ENCODE assay signal across 16 mouse cellular contexts in the genomic region with DNA sequence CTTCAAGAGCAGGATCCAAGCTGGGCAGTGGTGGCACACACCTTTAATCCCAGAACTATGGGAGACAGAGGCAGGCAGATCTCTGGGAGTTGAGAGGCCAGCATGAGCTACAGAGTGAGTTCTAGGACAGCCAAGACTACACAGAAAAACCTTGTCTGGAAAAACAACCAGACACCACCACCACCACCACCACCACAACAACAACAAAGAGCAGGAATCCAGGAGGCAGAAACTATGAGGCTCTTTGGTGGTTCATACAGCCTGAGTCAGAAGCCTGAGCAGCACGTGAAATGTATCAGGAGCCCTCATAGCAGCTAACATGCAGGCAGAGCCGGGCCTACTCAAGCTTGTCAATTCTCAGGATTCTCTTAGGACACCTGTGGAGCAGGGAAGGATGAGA. TPM values are rescaled to one million over a fixed set of nuclear protein-coding genes. Genes with fewer than 3 reads are reported as not detected.
DNase-seq lines count a peak whose midpoint lies in the region; ATAC-seq and TF ChIP-seq lines count a peak whose summit lies in the region.
"Had no signal": no experiment of that assay in that cellular context is flagged by ENCODE, and none has a peak within 500 bp of the region (broad histone marks: within the 10 kb centered on the region; RNA-seq: fewer than 3 reads in every experiment).

No protein-coding gene starts in this region.

- no peaks in the 10 kb centered on the region for H3K9me3 ChIP-seq in kidney, postnatal 0 days (replicated peaks; ENCODE audit: low read length)
- no peaks in the 10 kb centered on the region for H3K9me3 ChIP-seq in liver, postnatal 0 days (ENCODE audit: low read length)
- H3K9me3 ChIP-seq in hindbrain, postnatal 0 days (ENCODE audit: low read length), result no peaks in the 10 kb centered on the region
- H3K9me3 ChIP-seq: embryonic facial prominence, embryonic 15.5 days; hindbrain, embryonic 12.5 days; kidney, embryonic 15.5 days; limb, embryonic 12.5 days; neural tube, embryonic 12.5 days had no signal

- TF ChIP-seq EP300 in liver, postnatal 0 days (IDR thresholded peaks at IDR 0.05; ENCODE audit: low read depth), result no peak

- WGBS in kidney, postnatal 0 days, result 75% methylated on average over 2 of the region's 2 CpGs
- 55% methylated on average over 2 of the region's 2 CpGs for WGBS in liver, postnatal 0 days (ENCODE audit: insufficient replicate concordance)
- WGBS in hindbrain, postnatal 0 days, result 76% methylated on average over 2 of the region's 2 CpGs

- H3K4me1 ChIP-seq in kidney, postnatal 0 days (replicated peaks; ENCODE audit: insufficient read depth, low read length), result no peaks in the 10 kb centered on the region
- H3K4me1 ChIP-seq in liver, postnatal 0 days (ENCODE audit: insufficient read depth), result peaks cover 7% of the 10 kb centered on the region; the same call in 1 of the 2 replicates
- peaks cover 12% of the 10 kb centered on the region; the same call in 1 of the 2 replicates for H3K4me1 ChIP-seq in hindbrain, postnatal 0 days (ENCODE audit: insufficient read depth, low read length)
- H3K4me1 ChIP-seq: kidney, embryonic 15.5 days; limb, embryonic 12.5 days; neural tube, embryonic 12.5 days had no signal

- TF ChIP-seq CTCF in kidney, postnatal 0 days (IDR thresholded peaks at IDR 0.05; ENCODE audit: low read depth), result no peak
- no peak for TF ChIP-seq CTCF in liver, postnatal 0 days (IDR thresholded peaks at IDR 0.05; ENCODE audit: low read depth)
- TF ChIP-seq CTCF in hindbrain, postnatal 0 days (IDR thresholded peaks at IDR 0.05; ENCODE audit: low read depth), result no peak

- H3K4me2 ChIP-seq in kidney, postnatal 0 days (ENCODE audit: low read length), result peak overlapping the region; percentile 28; the same call in 1 of the 2 replicates
- peak overlapping the region; percentile 63 for H3K4me2 ChIP-seq in liver, postnatal 0 days (ENCODE audit: low read depth, low read length)
- H3K4me2 ChIP-seq in hindbrain, postnatal 0 days (ENCODE audit: low read depth, low read length), result no peak overlapping the region
- H3K4me2 ChIP-seq: embryonic facial prominence, embryonic 15.5 days; hindbrain, embryonic 12.5 days; kidney, embryonic 15.5 days; limb, embryonic 12.5 days; neural tube, embryonic 12.5 days had no signal

- H3K27ac ChIP-seq in kidney, postnatal 0 days, result no peak overlapping the region
- peak overlapping the region; percentile 81 for H3K27ac ChIP-seq in liver, postnatal 0 days (ENCODE audit: low read depth)
- no peak overlapping the region for H3K27ac ChIP-seq in hindbrain, postnatal 0 days
- H3K27ac ChIP-seq: embryonic facial prominence, embryonic 15.5 days; hindbrain, embryonic 12.5 days; kidney, embryonic 15.5 days; limb, embryonic 12.5 days; neural tube, embryonic 12.5 days had no signal

- ATAC-seq in kidney, postnatal 0 days (replicated peaks; ENCODE audit: low FRiP score, low read depth), result no peak
- peak; percentile 16 for ATAC-seq in CD4-positive, CD25-positive, alpha-beta regulatory T cell, adult 4 months
- ATAC-seq in activated CD4-positive, CD25-positive, alpha-beta regulatory T cell, adult 4 months, result peak; percentile 23
- no peak for ATAC-seq in liver, postnatal 0 days
- ATAC-seq in hindbrain, postnatal 0 days, result no peak
- ATAC-seq: forebrain, embryonic 16.5 days had no signal

- no peaks in the 10 kb centered on the region for H3K27me3 ChIP-seq in kidney, postnatal 0 days (ENCODE audit: insufficient read depth, low read length)
- no peaks in the 10 kb centered on the region for H3K27me3 ChIP-seq in liver, postnatal 0 days (ENCODE audit: insufficient read depth, low read length)
- H3K27me3 ChIP-seq in hindbrain, postnatal 0 days (ENCODE audit: insufficient read depth, low read length), result no peaks in the 10 kb centered on the region
- H3K27me3 ChIP-seq: embryonic facial prominence, embryonic 15.5 days; hindbrain, embryonic 12.5 days; kidney, embryonic 15.5 days; limb, embryonic 12.5 days; neural tube, embryonic 12.5 days had no signal

- H3K4me3 ChIP-seq in kidney, postnatal 0 days (replicated peaks; ENCODE audit: low read depth, low read length), result no peak overlapping the region
- H3K4me3 ChIP-seq in liver, postnatal 0 days (ENCODE audit: low read depth, low read length), result peak overlapping the region; percentile 34
- no peak overlapping the region for H3K4me3 ChIP-seq in hindbrain, postnatal 0 days (ENCODE audit: low read length)
- H3K4me3 ChIP-seq: embryonic facial prominence, embryonic 15.5 days; hindbrain, embryonic 12.5 days; kidney, embryonic 15.5 days; limb, embryonic 12.5 days; neural tube, embryonic 12.5 days had no signal

- no peak for DNase-seq in kidney, postnatal 0 days (ENCODE audit: low spot score)
- DNase-seq in kidney, postnatal 4 days, result no peak
- no peak for DNase-seq in liver, postnatal 0 days
- no peak for DNase-seq in right cerebral cortex, postnatal 4 days
- DNase-seq in ovary, postnatal 36 days (ENCODE audit: low spot score), result no peak
- DNase-seq in hindbrain, postnatal 0 days (ENCODE audit: low spot score), result no peak
- DNase-seq: cerebellum, postnatal 25 days; retina, postnatal 1 day had no signal

- H3K9ac ChIP-seq in kidney, postnatal 0 days (ENCODE audit: low read depth, low read length), result no peak overlapping the region
- 0 out of 2 replicates have a peak overlapping the region, but pooled peaks have one; percentile 41 for H3K9ac ChIP-seq in liver, postnatal 0 days (replicated peaks)
- no peak overlapping the region for H3K9ac ChIP-seq in hindbrain, postnatal 0 days (replicated peaks; ENCODE audit: low read length)
- H3K9ac ChIP-seq: embryonic facial prominence, embryonic 15.5 days; hindbrain, embryonic 12.5 days; kidney, embryonic 15.5 days; limb, embryonic 12.5 days; neural tube, embryonic 12.5 days had no signal

- no peaks in the 10 kb centered on the region for H3K36me3 ChIP-seq in kidney, postnatal 0 days (ENCODE audit: insufficient read depth, low read length)
- H3K36me3 ChIP-seq in liver, postnatal 0 days (replicated peaks; ENCODE audit: insufficient read depth, low read length), result no peaks in the 10 kb centered on the region
- no peaks in the 10 kb centered on the region for H3K36me3 ChIP-seq in hindbrain, postnatal 0 days (ENCODE audit: insufficient read depth, low read length)
- H3K36me3 ChIP-seq: embryonic facial prominence, embryonic 15.5 days; hindbrain, embryonic 12.5 days; kidney, embryonic 15.5 days; limb, embryonic 12.5 days; neural tube, embryonic 12.5 days had no signal

RNA-seq across cellular contexts. Expression of a gene that starts 26.3 kb away (rescaled TPM):
- polyA plus RNA-seq in kidney, postnatal 0 days (2015; fragmentation: Nextera tagmentation; extraction: Ambion mirVana), result 3.3 TPM in 2 replicates
- polyA plus RNA-seq in CD4-positive, CD25-positive, alpha-beta regulatory T cell, adult 4 months (2017; shearing (Covaris generic)), result 10 to 100 TPM; 33.4 to 52.5 TPM
- polyA plus RNA-seq in activated CD4-positive, CD25-positive, alpha-beta regulatory T cell, adult 4 months (2017; shearing (Covaris generic)), result 10 to 100 TPM; 27.1 to 30.5 TPM
- 2.9 and 3.6 TPM in 2 replicates for polyA plus RNA-seq in liver, postnatal 0 days (2015; fragmentation: Nextera tagmentation; extraction: Ambion mirVana)
- total RNA-seq in hindbrain, postnatal 0 days (2014; rRNA removed), result 192 and 214 TPM in 2 replicates
- 51.0 and 54.4 TPM in 2 replicates for polyA plus RNA-seq in hindbrain, postnatal 0 days (2015; fragmentation: Nextera tagmentation; extraction: Ambion mirVana)

RNA-seq across cellular contexts. Expression of a gene that starts 47.8 kb away (rescaled TPM):
- polyA plus RNA-seq in kidney, postnatal 0 days (2015; fragmentation: Nextera tagmentation; extraction: Ambion mirVana), result 5.8 and 6.0 TPM in 2 replicates
- polyA plus RNA-seq in CD4-positive, CD25-positive, alpha-beta regulatory T cell, adult 4 months (2017; shearing (Covaris generic)), result under 1 TPM in 1 of 2 experiments, not detected in 1; 0.12 TPM
- under 1 TPM; 0.13 TPM for polyA plus RNA-seq in activated CD4-positive, CD25-positive, alpha-beta regulatory T cell, adult 4 months (2017; shearing (Covaris generic))
- 0.22 and 0.26 TPM in 2 replicates for polyA plus RNA-seq in liver, postnatal 0 days (2015; fragmentation: Nextera tagmentation; extraction: Ambion mirVana)
- total RNA-seq in hindbrain, postnatal 0 days (2014; rRNA removed), result 5.5 and 5.9 TPM in 2 replicates
- 1.2 and 1.4 TPM in 2 replicates for polyA plus RNA-seq in hindbrain, postnatal 0 days (2015; fragmentation: Nextera tagmentation; extraction: Ambion mirVana)

Comparison
In these comparisons a context has a peak if more than half of its experiments do, and no peak if none do; other contexts are left out.
1. ATAC-seq: peak in CD4-positive, CD25-positive, alpha-beta regulatory T cell, adult 4 months (single experiment) and activated CD4-positive, CD25-positive, alpha-beta regulatory T cell, adult 4 months (single experiment); none in kidney, postnatal 0 days (single experiment), liver, postnatal 0 days (single experiment) and hindbrain, postnatal 0 days (single experiment).